Mouse (Mus musculus) intestine, embryonic 15.5 days (tissue): ENCODE results near the gene Fam189b. TPM values are rescaled to one million over a fixed set of nuclear protein-coding genes. Genes with fewer than 3 reads are reported as not detected.
"Not testable (repeated sequence)": the region's sequence is repeated elsewhere in the genome, so short reads cannot be mapped to it uniquely, and the experiment has no call there.

ENCODE experiments used
- ATAC-seq: fragments of 200-750 bp; cut with Nextera tagmentation; 2 replicates; pipeline ENCODE4 v1.8.0; 2017; ENCODE audit warnings: moderate TSS enrichment, moderate library complexity
- H3K27ac ChIP-seq: fragments of 300-500 bp; sonication (generic); 2 replicates; pipeline ENCODE4 v1.5.1; 2015; ENCODE audit warnings: mild to moderate bottlenecking, inconsistent platforms
- H3K27me3 ChIP-seq: fragments of 300-500 bp; sonication (generic); replicated peaks from 2 replicates; pipeline ENCODE4 v1.6.1; 2015; ENCODE audit warnings: inconsistent platforms
- H3K36me3 ChIP-seq: fragments of 300-500 bp; sonication (generic); 2 replicates; pipeline ENCODE4 v1.6.1; 2015; ENCODE audit warnings: inconsistent platforms
- H3K4me1 ChIP-seq: fragments of 300-500 bp; sonication (generic); replicated peaks from 2 replicates; pipeline ENCODE4 v1.6.1; 2015; ENCODE audit warnings: inconsistent platforms
- H3K4me2 ChIP-seq: fragments of 300-500 bp; sonication (generic); replicated peaks from 2 replicates; pipeline ENCODE4 v1.6.1; 2015; ENCODE audit warnings: mild to moderate bottlenecking, inconsistent platforms
- H3K4me3 ChIP-seq: fragments of 300-500 bp; sonication (generic); replicated peaks from 2 replicates; pipeline ENCODE4 v1.5.1; 2015; ENCODE audit warnings: inconsistent platforms
- H3K9ac ChIP-seq: fragments of 300-500 bp; sonication (generic); 2 replicates; pipeline ENCODE4 v1.6.1; 2015; ENCODE audit warnings: inconsistent platforms
- H3K9me3 ChIP-seq: fragments of 300-500 bp; sonication (generic); 2 replicates; pipeline ENCODE4 v1.6.1; 2016; ENCODE audit warnings: inconsistent platforms
- WGBS: fragments of 180-500 bp; shearing (Covaris S2); methylation state at CpG from one replicate; pipeline ENCODE4 v1.1.7; 2015; 5-methylcytosine and 5-hydroxymethylcytosine counted together
- polyA plus RNA-seq: library from polyadenylated mRNA; unstranded; fragments of >200 nt; fragmentation: Nextera tagmentation; extraction: Ambion mirVana; gene quantifications from 2 replicates; pipeline ENCODE4 v1.2.1, GENCODE M21; 2015

The Fam189b gene
- polyA plus RNA-seq, 1 experiment from 2014 or later, result 17.9 TPM

- ATAC-seq, result no peak
- Histone ChIP-seq H3K27me3 (no peaks in the 10 kb centered on the region), H3K4me2 (peak overlapping the region; percentile 100), H3K9ac (no peak overlapping the region), H3K4me1 (peaks cover 15% of the 10 kb centered on the region), H3K27ac (no peak overlapping the region), H3K9me3 (no peaks in the 10 kb centered on the region), H3K36me3 (no peaks in the 10 kb centered on the region), H3K4me3 (no peak overlapping the region)
- WGBS, result 23% methylated on average over 7 of the region's 7 CpGs
These were observed 24.3 kb upstream of the Fam189b start for GRCm38 (mm10) chr3:89158651-89159050.

GRCm38 (mm10) chr3:89159211-89159610, 23.7 kb upstream of the Fam189b start:
- H3K9ac ChIP-seq, result no peak overlapping the region
- 2% methylated on average over 13 of the region's 13 CpGs for WGBS
- H3K36me3 ChIP-seq, result no peaks in the 10 kb centered on the region
- H3K4me2 ChIP-seq, result peak overlapping the region; percentile 100
- H3K4me1 ChIP-seq, result peaks cover 20% of the 10 kb centered on the region
- ATAC-seq, result peak; percentile 39
- H3K9me3 ChIP-seq, result no peaks in the 10 kb centered on the region
- H3K27ac ChIP-seq, result no peak overlapping the region
- peak overlapping the region; percentile 63 for H3K4me3 ChIP-seq
- H3K27me3 ChIP-seq, result no peaks in the 10 kb centered on the region

GRCm38 (mm10) chr3:89159616-89160344, 23.2 kb upstream of the Fam189b start, which contains the start of gene Hcn3:
TSS of gene Hcn3 (minus strand) at chr3:89160196.
- Histone ChIP-seq H3K9me3 (no peaks in the 10 kb centered on the region), H3K36me3 (no peaks in the 10 kb centered on the region), H3K4me2 (peak within 1 kb of the TSS; percentile 100), H3K27me3 (no peaks in the 10 kb centered on the region), H3K27ac (no peak within 1 kb of the TSS), H3K9ac (peak within 1 kb of the TSS; percentile 47), H3K4me3 (peak within 1 kb of the TSS; percentile 63), H3K4me1 (peaks cover 20% of the 10 kb centered on the region)
- under 1% methylated on average over 66 of the region's 66 CpGs for WGBS
- ATAC-seq, result peak; percentile 72

GRCm38 (mm10) chr3:89161207-89161606, 21.7 kb upstream of the Fam189b start:
- H3K4me1 ChIP-seq, result peaks cover 28% of the 10 kb centered on the region
- H3K9ac ChIP-seq, H3K27ac ChIP-seq, H3K9me3 ChIP-seq, H3K27me3 ChIP-seq, ATAC-seq, H3K4me2 ChIP-seq, H3K4me3 ChIP-seq, H3K36me3 ChIP-seq: not testable (repeated sequence)

- Histone ChIP-seq H3K9ac (no peak overlapping the region), H3K27ac (no peak overlapping the region), H3K4me2 (no peak overlapping the region), H3K9me3 (no peaks in the 10 kb centered on the region), H3K36me3 (no peaks in the 10 kb centered on the region), H3K4me1 (peaks cover 31% of the 10 kb centered on the region), H3K27me3 (no peaks in the 10 kb centered on the region), H3K4me3 (no peak overlapping the region)
- ATAC-seq, result no peak
- whole genome bisulfite sequencing, result 78% methylated on average over 4 of the region's 4 CpGs
These were observed 21.2 kb upstream of the Fam189b start for GRCm38 (mm10) chr3:89161786-89162185.

- no peak overlapping the region for H3K4me3 ChIP-seq
- H3K36me3 ChIP-seq, result peaks cover 5% of the 10 kb centered on the region; the same call in 1 of the 2 replicates
- no peak overlapping the region for H3K9ac ChIP-seq
- ATAC-seq, result no peak
- no peak overlapping the region for H3K4me2 ChIP-seq
- peaks cover 31% of the 10 kb centered on the region for H3K4me1 ChIP-seq
- no peak overlapping the region for H3K27ac ChIP-seq
- H3K9me3 ChIP-seq, result no peaks in the 10 kb centered on the region
- WGBS, result 87% methylated on average over 1 of the region's 1 CpGs
- H3K27me3 ChIP-seq, result no peaks in the 10 kb centered on the region
These were observed 19.8 kb upstream of the Fam189b start for GRCm38 (mm10) chr3:89163123-89163522.

GRCm38 (mm10) chr3:89163643-89164245, 19.2 kb upstream of the Fam189b start:
- H3K4me3 ChIP-seq, result peak overlapping the region; percentile 91; the same call in 1 of the 2 replicates
- 0 out of 2 replicates have a peak overlapping the region, but pooled peaks have one; percentile 97 for H3K27ac ChIP-seq
- no peaks in the 10 kb centered on the region for H3K27me3 ChIP-seq
- H3K36me3 ChIP-seq, result peaks cover 11% of the 10 kb centered on the region
- H3K9me3 ChIP-seq, result no peaks in the 10 kb centered on the region
- H3K9ac ChIP-seq, result peak overlapping the region; percentile 98; the same call in 1 of the 2 replicates
- peaks cover 29% of the 10 kb centered on the region for H3K4me1 ChIP-seq
- ATAC-seq, result no peak
- 71% methylated on average over 5 of the region's 5 CpGs for WGBS
- peak overlapping the region; percentile 69 for H3K4me2 ChIP-seq

GRCm38 (mm10) chr3:89164506-89165267, 18.3 kb upstream of the Fam189b start, which contains the start of gene Clk2:
TSS of gene Clk2 (plus strand) at chr3:89164795.
- H3K4me2 ChIP-seq, result peak within 1 kb of the TSS; percentile 69
- H3K27ac ChIP-seq, result peak within 1 kb of the TSS; percentile 97
- peaks cover 20% of the 10 kb centered on the region for H3K36me3 ChIP-seq
- under 1% methylated on average over 74 of the region's 79 CpGs for WGBS
- H3K4me3 ChIP-seq, result peak within 1 kb of the TSS; percentile 91
- ATAC-seq, result peak; percentile 99
- no peaks in the 10 kb centered on the region for H3K9me3 ChIP-seq
- H3K4me1 ChIP-seq, result peaks cover 24% of the 10 kb centered on the region
- peak within 1 kb of the TSS; percentile 98 for H3K9ac ChIP-seq
- H3K27me3 ChIP-seq, result no peaks in the 10 kb centered on the region

- Histone ChIP-seq H3K27me3 (no peaks in the 10 kb centered on the region), H3K36me3 (peaks cover 27% of the 10 kb centered on the region), H3K4me1 (peaks cover 17% of the 10 kb centered on the region), H3K4me2 (peak overlapping the region; percentile 69), H3K27ac (peak overlapping the region; percentile 97), H3K9me3 (no peaks in the 10 kb centered on the region), H3K4me3 (peak overlapping the region; percentile 91), H3K9ac (peak overlapping the region; percentile 98)
- ATAC-seq, result no peak
- WGBS, result 14% methylated on average over 12 of the region's 12 CpGs
These were observed 17.6 kb upstream of the Fam189b start for GRCm38 (mm10) chr3:89165268-89165870.

GRCm38 (mm10) chr3:89166945-89167344, 16.0 kb upstream of the Fam189b start:
- Histone ChIP-seq H3K4me1 (peaks cover 16% of the 10 kb centered on the region), H3K27me3 (no peaks in the 10 kb centered on the region), H3K27ac (no peak overlapping the region), H3K9ac (no peak overlapping the region), H3K36me3 (peaks cover 32% of the 10 kb centered on the region), H3K4me3 (no peak overlapping the region), H3K4me2 (no peak overlapping the region), H3K9me3 (no peaks in the 10 kb centered on the region)
- WGBS, result 94% methylated on average over 19 of the region's 19 CpGs
- ATAC-seq, result no peak

- no peak overlapping the region for H3K27ac ChIP-seq
These were observed 8.1 kb upstream of the Fam189b start for GRCm38 (mm10) chr3:89174844-89175243.

GRCm38 (mm10) chr3:89175544-89175943, 7.4 kb upstream of the Fam189b start:
- H3K27me3 ChIP-seq, result no peaks in the 10 kb centered on the region
- no peak overlapping the region for H3K4me3 ChIP-seq
- peaks cover 6% of the 10 kb centered on the region for H3K4me1 ChIP-seq
- no peak for ATAC-seq
- no peak overlapping the region for H3K9ac ChIP-seq
- no peaks in the 10 kb centered on the region for H3K9me3 ChIP-seq
- H3K4me2 ChIP-seq, result no peak overlapping the region
- peaks cover 44% of the 10 kb centered on the region for H3K36me3 ChIP-seq
- no peak overlapping the region for H3K27ac ChIP-seq
- 89% methylated on average over 10 of the region's 10 CpGs for WGBS

More at GRCm38 (mm10) chr3:89174844-89175243, 8.1 kb upstream of the Fam189b start:
- Histone ChIP-seq H3K9me3 (no peaks in the 10 kb centered on the region), H3K36me3 (peaks cover 48% of the 10 kb centered on the region), H3K4me2 (no peak overlapping the region), H3K4me1 (peaks cover 6% of the 10 kb centered on the region), H3K27me3 (no peaks in the 10 kb centered on the region), H3K4me3 (no peak overlapping the region), H3K9ac (no peak overlapping the region)
- 87% methylated on average over 11 of the region's 11 CpGs for WGBS
- no peak for ATAC-seq
